Mouse (Mus musculus): ENCODE measurements around the gene Hsd17b7. TPM values are rescaled to one million over a fixed set of nuclear protein-coding genes. Genes with fewer than 3 reads are reported as not detected.

Hsd17b7 gene
- total RNA-seq, 1 experiment from 2014 or later = 4.1 TPM

DNA sequence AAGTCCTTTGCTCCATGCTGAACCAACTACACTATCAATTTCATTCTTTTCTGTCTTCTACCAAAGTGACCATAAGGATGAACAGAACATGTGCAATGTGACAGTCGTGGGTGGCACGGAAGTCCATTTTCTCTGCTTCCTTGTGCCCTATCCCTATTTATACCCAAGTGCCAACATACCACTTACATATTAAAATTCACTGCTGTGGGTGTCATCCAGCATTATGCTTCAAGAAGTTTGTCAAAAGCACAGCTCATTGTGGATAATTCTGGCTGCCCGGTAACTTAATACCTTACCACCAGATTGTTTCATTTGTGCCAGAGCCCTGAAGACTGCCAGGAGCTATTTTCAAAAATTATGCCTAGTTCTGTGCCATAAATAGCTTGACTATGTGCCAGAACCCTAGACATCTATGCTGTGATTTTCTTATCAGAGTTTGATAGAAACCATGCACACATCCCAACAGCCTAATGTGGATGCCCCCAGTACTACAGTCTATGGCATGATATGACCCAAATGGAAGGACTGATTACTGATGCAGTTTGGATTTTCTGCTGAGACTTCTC lies 68.2 kb downstream of the Hsd17b7 start:
- ATAC-seq (replicated peaks; ENCODE audit: insufficient number of reproducible peaks, low FRiP score, low TSS enrichment, poor library complexity, severe bottlenecking) = no peak

Other genes with a start within 250 kb of the Hsd17b7 start
- not detected in 3 replicates for gene Rgs4, start 221.6 kb downstream of the Hsd17b7 start, total RNA-seq (2017)
- gene Ccdc190, start 40.6 kb downstream of the Hsd17b7 start, total RNA-seq (2017) = not detected in 3 replicates
- gene Ddr2, start 141.5 kb upstream of the Hsd17b7 start, total RNA-seq (2017) = not detected in 3 replicates
- gene Uap1, start 205.7 kb upstream of the Hsd17b7 start, total RNA-seq (2017) = 69.0 to 103 TPM (median 85.9 TPM) in 3 replicates
- gene Uhmk1, start 246.2 kb upstream of the Hsd17b7 start, total RNA-seq (2017) = 63.3 to 98.2 TPM (median 65.8 TPM) in 3 replicates